Mouse (Mus musculus) MEL (cell line): ENCODE data around the gene Olfr1434.
"Not testable (repeated sequence)": the region's sequence is repeated elsewhere in the genome, so short reads cannot be mapped to it uniquely, and the experiment has no call there.

Source experiments
- CTCF ChIP-seq, 3 experiments: IDR thresholded peaks in 2 of 3; conservative IDR thresholded peaks in 1 of 3; 2 replicates each; pipeline ENCODE4 v1.5.1; 2011 to 2012; ENCODE audit warnings: low read length in 3 of 3, low read depth in 2 of 3, mild to moderate bottlenecking in 2 of 3, improper control_type of control experiment in 1 of 3, inconsistent platforms in 1 of 3, mixed read lengths in 1 of 3, moderate library complexity in 1 of 3; ENCODE audit not compliant: control insufficient read depth in 1 of 3, insufficient read depth in 1 of 3, poor library complexity in 1 of 3, severe bottlenecking in 1 of 3
- E2F4 ChIP-seq: IDR thresholded peaks from 2 replicates; pipeline ENCODE4 v1.6.1; 2011; ENCODE audit warnings: low read depth, low read length, improper control_type of control experiment, borderline replicate concordance
- EP300 ChIP-seq, 2 experiments: IDR thresholded peaks; 2 replicates each; pipeline ENCODE4 v1.6.1; 2011; ENCODE audit warnings: improper control_type of control experiment in 2 of 2, low read length in 2 of 2, low read depth in 1 of 2, mild to moderate bottlenecking in 1 of 2
- GATA1 ChIP-seq: IDR thresholded peaks from 2 replicates; pipeline ENCODE4 v1.6.1; 2011; ENCODE audit warnings: low read depth, low read length, improper control_type of control experiment
- HCFC1 ChIP-seq: IDR thresholded peaks from 2 replicates; pipeline ENCODE4 v1.6.1; 2012; ENCODE audit warnings: low read depth, mild to moderate bottlenecking, inconsistent platforms, low read length, improper control_type of control experiment, moderate library complexity
- MAFK ChIP-seq: IDR thresholded peaks from 2 replicates; pipeline ENCODE4 v1.6.1; 2011; ENCODE audit warnings: low read depth, mild to moderate bottlenecking, low read length, improper control_type of control experiment, borderline replicate concordance
- MAX ChIP-seq: IDR thresholded peaks from 2 replicates; pipeline ENCODE4 v1.6.1; 2011; ENCODE audit warnings: low read length, improper control_type of control experiment
- MEF2A ChIP-seq: IDR thresholded peaks from 2 replicates; pipeline ENCODE4 v1.6.1; 2014; ENCODE audit warnings: low read depth, mild to moderate bottlenecking, inconsistent platforms, low read length, improper control_type of control experiment; ENCODE audit not compliant: poor library complexity, insufficient replicate concordance, severe bottlenecking; ENCODE audit errors: extremely low read depth
- POLR2A ChIP-seq, 2 experiments: IDR thresholded peaks; 2 replicates each; pipeline ENCODE4 v1.6.1; 2011 to 2012; ENCODE audit warnings: low read length in 2 of 2, mild to moderate bottlenecking in 2 of 2, control low read depth in 1 of 2, improper control_type of control experiment in 1 of 2, low read depth in 1 of 2, moderate library complexity in 1 of 2; ENCODE audit not compliant: control insufficient read depth in 1 of 2, insufficient read depth in 1 of 2, poor library complexity in 1 of 2
- POLR2AphosphoS5 ChIP-seq: IDR thresholded peaks from 2 replicates; pipeline ENCODE4 v1.6.1; 2012; ENCODE audit warnings: low read depth, borderline replicate concordance, mild to moderate bottlenecking, inconsistent platforms, low read length, moderate library complexity, mixed read lengths
- TAL1 ChIP-seq: IDR thresholded peaks from 2 replicates; pipeline ENCODE4 v1.6.1; 2012; ENCODE audit warnings: mild to moderate bottlenecking, inconsistent platforms, low read length, moderate library complexity, mixed read lengths
- TCF12 ChIP-seq: IDR thresholded peaks from 2 replicates; pipeline ENCODE4 v1.6.1; 2014; ENCODE audit warnings: low read depth, mild to moderate bottlenecking, inconsistent platforms, low read length, improper control_type of control experiment, moderate library complexity
- ZC3H11A ChIP-seq: IDR thresholded peaks from 2 replicates; pipeline ENCODE4 v1.6.1; 2012; ENCODE audit warnings: low read depth, mild to moderate bottlenecking, inconsistent platforms, low read length, improper control_type of control experiment
- ZNF384 ChIP-seq: IDR thresholded peaks from 2 replicates; pipeline ENCODE4 v1.6.1; 2012; ENCODE audit warnings: low read depth, mild to moderate bottlenecking, inconsistent platforms, low read length, improper control_type of control experiment

GRCm38 (mm10) chr19:12299030-12299429 is 19.4 kb downstream of the Olfr1434 start, which contains the start of gene Olfr1436:
- TF ChIP-seq CTCF (IDR thresholded peaks at IDR 0.05 in 2 of 3, conservative IDR thresholded peaks at IDR 0.05 in 1 of 3; ENCODE audit: control insufficient read depth in 1 of 3, insufficient read depth in 1 of 3, low read depth in 2 of 3, low read length in 3 of 3, poor library complexity in 1 of 3, severe bottlenecking in 1 of 3); TAL1; POLR2A (IDR thresholded peaks at IDR 0.05; ENCODE audit: control insufficient read depth in 1 of 2, insufficient read depth in 1 of 2, low read depth in 1 of 2, low read length in 2 of 2, poor library complexity in 1 of 2); E2F4; MAX; ZNF384; TCF12; MEF2A; GATA1; HCFC1; EP300 (IDR thresholded peaks at IDR 0.05; ENCODE audit: low read depth in 1 of 2, low read length in 2 of 2); POLR2AphosphoS5; ZC3H11A; MAFK: not testable (repeated sequence)
